Mouse (Mus musculus) erythroblast, adult 5-6 weeks (primary cell): ENCODE measurements at regions not wholly inside any gene's neighbourhood (a gene's known extent, or its start where the extent isn't known, plus 50 kb on each side); places are given as distances from the start of the nearest gene placed in this dataset.

Experiments used
- ATAC-seq: replicated peaks from 2 replicates; pipeline ENCODE4 v1.8.0; 2016; ENCODE audit warnings: moderate number of reproducible peaks, mild to moderate bottlenecking, moderate TSS enrichment, inconsistent platforms; ENCODE audit not compliant: poor library complexity, low FRiP score, severe bottlenecking

DNA sequence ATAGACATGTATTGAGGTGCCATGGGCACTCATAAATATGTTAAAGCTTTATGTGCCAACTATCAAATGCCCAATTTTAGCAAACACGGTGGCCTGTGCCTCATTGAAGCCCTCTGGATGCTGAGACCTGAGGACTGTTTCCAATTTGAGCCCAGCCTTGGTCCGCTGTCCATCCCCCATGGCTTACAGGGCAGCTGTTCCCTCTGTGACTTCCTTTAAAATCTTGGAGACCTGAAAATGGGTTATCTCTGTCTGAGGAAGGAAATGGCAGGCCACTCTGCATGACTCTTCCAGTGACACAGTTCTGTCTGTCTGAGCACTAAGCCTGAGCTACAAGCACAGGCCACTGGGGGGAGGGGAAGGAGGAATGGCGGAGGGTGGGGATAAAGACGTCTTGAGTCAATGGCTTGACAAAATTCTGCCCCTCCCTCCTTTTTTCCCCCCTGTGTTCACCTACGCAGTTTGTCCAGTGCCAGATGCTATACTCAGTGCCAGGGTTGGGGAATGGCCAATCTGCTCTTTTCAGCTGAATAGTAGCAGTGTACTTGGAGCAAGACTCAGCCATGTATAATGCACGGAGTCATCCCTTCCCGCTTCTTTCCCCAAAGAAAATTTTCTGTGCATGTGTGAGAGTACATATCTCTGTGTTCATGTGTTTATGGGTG is 102.7 kb upstream of the Irf2bp2 start:
- no peak for ATAC-seq

DNA sequence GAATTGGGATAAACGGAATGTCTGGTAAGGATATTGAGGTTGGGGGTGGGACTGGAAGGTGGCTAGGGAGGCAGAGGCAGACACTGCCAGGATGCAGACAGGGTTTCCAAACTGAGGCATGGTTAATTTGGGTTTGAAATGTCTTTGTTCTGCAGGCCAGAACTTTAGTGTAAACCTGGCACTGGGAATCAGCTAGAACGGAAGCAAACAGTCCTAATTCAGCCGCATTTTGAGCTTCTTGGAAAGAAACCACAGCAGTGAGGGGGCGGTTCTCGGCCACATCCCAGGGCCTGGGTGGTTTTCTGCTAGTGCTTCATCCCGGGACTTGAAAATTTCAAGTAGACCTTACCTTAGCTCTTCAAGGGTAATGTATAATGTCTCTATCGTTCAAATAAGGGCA is 100.6 kb upstream of the Irf2bp2 start:
- ATAC-seq: no peak

DNA sequence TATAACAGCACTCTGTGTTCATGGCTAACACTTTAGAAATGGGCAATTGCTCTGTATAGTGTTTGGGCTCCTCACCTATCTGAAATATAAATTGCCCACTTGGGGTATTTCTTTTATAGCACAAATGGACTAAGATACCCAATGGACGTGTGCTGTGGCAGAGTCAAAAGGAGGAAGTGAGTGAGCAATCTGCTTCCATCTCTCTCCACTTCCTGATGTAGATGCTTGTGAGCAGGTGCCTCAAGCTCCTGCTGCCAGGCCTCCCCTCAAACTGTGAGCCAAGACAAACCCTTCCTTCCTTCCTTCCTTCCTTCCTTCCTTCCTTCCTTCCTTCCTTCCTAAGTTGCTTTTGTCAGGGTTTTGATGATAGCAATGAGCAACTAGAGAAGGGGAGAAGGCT is 99.9 kb upstream of the Irf2bp2 start:
- ATAC-seq: no peak

DNA sequence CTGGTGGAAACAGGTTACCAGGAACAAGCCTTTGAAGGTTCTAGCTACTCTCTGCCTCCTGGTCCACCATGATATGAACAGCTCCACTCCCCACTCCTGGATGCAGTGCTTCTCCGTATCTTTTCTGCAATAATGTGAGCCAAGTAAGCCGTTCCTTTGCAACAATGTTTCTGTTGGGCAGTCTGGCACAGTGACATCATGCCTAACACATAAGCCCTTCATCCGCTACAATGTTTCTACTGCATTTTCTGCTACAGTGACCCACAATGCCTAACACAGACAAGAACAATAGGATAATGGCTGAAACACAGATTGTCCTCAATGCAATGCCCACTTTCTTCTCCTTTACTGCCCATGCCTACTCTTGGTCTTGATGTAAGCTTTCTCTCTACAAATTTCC is 98.9 kb upstream of the Irf2bp2 start:
- ATAC-seq: no peak

DNA sequence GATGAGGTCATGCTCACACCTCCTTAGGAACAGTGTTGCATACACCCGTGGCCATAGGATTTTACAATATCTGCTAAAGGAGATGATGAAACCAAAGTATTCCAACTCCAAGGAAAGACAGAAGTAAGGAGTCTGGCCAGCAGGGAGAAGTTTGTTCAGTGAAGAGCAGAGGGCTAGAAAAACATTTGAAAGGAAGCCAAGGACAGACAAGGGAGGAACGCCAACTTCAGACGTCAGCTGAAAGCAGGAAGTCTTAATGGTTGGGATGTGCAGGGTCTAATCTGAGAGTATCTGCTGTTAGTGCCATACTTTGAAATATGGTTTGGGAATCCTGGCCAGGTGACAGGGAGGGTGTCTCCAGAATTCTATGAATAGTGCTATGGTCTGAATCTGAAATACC is 98.5 kb upstream of the Irf2bp2 start:
- ATAC-seq: no peak

DNA sequence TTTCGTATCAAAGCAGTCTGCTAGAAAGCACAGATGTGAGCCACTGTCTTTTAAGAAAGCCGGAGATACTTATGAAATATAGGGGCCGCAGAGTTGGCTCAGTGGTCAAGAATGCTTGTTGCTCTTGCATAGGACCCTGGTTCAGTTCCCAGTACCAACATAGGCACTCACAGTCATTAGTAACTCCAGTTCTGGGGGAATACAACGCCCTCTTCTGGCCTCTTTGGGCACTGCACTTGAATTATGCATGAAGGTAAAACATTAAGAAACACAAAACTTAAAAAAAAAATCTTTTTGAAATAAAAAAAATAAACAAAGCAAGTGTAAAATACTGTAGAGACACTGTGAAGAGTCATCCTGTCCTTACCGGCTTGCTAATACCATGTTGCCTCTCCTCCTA is 94.7 kb upstream of the Irf2bp2 start:
- ATAC-seq: no peak

DNA sequence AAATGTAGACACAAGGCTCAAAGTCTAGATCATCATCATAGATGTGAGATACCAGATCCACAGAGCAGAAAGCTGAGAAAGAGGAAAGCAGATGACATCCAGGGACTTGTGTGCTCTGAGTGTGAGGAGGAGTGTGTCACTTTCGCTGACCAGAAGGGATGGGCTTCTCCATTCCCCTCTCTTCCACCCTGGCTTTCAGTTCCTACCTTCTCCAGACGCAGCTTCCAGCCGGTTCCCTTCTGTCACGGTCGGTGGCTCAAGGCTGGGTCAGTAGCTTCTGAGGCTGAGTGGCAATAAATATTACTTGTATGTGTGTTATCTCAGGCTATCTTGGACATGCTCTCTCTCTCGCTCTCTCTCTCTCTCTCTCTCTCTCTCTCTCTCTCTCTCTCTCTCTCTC is 94.2 kb upstream of the Irf2bp2 start:
- ATAC-seq: no peak

DNA sequence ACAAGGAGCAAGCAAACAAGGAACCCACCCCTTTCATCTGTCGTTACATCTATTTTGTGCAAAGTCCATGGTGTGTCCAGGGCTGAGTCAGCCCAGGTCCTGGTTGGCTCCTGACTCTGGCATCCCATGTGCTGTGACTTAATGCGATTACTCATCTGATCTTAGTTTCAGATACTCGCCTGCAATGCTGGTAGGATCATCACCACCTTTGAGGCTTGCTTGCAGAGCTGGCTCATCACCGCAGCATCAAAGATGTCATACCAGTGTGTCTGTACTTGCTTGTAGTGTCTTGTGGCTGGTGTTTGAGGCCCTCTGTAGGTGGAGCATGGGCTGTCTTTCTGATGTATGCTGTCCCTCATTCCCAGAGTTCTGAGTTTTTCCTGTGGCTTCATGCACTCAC is 93.0 kb upstream of the Irf2bp2 start:
- ATAC-seq: no peak

DNA sequence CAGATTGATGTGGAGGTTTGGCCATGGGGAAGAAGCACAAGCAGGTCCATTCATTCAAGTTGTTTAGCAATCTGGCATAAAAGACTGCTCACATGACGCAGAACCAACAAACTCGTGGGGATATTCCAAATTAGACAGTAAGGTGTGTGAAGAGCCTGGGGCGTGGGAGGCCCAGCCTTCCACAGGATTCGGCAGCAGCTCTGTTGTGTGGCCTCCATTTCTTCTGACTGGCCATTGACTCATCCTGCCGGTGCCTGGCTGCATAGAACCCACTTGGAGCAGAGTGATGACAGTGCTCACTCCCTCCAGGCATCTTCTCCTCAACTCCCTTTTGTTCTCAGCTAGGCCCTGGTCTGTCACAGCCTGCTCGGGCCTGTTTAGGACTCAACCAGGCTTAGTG is 91.6 kb upstream of the Irf2bp2 start:
- no peak for ATAC-seq

DNA sequence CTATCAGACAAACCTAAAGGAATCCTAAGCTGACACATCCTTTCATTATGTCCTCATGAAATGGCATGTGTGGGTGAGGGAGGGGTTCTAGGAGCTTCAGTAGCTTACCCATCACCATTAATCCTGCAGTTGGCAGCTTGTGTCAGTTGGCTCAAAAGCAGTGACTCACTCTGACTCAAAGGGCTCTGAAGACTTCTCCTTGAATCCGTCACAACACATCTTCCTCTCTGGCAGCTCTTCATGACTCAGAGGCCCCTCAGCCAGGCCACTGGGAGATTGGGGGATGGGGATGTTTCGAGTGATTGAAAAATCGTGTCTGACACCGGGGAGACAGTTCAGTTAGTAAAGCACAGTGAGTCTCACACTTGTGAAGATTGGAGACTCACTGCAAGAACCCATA is 90.2 kb upstream of the Irf2bp2 start:
- ATAC-seq: no peak

DNA sequence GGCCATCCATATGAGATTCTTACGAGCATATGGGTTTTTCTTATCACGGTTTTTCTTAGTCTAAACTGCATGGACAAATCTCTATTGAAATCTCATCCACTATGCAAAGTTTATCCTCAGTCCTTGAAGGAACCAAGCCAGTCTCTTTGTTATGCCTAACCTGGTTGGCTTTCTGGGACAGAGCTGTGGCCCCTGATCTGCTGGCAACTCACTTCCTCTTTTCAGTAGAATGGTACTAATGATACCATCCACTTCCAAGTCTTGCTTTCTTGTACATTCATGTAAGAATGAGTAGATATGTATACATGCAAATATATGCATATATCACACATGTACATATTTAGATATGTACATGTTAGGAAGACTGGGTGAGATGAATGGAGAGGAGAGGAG is 89.8 kb upstream of the Irf2bp2 start:
- no peak for ATAC-seq

DNA sequence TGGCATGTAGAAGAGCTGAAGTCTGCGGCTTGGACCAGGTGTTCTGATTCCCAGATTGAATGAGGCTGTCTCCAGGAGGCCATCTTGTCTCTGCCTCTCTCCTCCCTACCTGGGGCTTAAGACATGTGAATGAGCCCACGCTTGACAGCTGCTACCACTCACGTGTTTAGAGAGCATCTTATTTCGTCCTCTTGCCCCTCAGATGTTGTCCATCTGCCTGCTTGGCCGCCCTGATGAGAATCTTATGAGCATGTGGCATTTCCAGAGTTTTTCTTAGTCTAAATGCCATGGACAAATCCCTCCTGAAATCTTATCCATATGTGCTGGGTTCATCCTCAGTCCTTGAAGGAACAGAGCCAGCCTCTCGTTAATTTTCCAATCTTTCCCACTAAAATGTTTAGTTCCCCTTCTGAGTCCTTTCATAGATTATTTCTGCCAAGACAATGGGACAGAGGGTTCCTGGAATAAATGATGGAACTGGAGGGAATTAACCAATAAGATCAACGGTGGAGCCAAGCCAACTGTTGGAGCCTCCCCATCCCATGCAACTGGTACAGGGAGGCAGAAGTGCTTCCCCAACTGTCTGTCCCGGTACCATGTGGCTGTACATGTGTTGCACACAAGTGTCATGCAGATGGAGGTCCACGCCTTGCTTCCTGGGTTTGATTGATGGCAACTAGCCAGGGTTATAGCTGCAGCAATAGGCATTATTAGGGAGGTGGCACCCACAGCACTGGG is 89.2 kb upstream of the Irf2bp2 start:
- ATAC-seq: no peak

DNA sequence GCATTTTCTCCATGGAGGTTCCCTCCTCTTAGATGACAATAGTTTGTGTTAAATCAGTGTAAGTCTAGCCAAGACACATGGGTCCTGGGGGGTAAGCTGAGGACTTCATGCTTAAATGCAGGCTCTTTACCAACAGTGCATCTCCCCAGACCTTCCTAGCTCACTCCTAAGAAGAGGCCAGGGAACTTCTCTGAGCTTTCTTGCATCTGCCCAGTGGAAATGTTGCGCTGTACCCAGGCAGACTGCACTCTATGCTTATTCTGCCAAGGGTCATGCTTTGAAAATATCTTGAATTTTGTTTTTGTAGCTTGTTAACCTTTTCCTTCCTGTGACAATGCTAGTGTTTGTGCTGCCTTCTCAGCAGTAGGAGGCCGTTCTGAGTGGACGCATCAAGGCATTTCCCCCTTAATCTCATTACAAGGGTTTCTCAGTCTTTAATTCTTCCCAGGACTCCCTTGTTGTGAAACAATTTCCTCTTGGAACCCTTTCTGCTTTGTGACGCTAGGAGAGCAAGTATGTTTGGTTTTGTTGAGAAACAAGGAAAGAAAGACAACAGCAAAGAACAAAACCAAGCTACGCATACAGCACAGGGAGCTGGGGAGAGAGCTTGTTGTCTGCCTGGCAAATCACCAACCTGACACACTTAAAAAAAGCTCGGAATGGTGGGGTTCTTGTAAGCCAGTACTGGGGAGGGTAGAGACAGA is 88.3 kb upstream of the Irf2bp2 start:
- no peak for ATAC-seq

DNA sequence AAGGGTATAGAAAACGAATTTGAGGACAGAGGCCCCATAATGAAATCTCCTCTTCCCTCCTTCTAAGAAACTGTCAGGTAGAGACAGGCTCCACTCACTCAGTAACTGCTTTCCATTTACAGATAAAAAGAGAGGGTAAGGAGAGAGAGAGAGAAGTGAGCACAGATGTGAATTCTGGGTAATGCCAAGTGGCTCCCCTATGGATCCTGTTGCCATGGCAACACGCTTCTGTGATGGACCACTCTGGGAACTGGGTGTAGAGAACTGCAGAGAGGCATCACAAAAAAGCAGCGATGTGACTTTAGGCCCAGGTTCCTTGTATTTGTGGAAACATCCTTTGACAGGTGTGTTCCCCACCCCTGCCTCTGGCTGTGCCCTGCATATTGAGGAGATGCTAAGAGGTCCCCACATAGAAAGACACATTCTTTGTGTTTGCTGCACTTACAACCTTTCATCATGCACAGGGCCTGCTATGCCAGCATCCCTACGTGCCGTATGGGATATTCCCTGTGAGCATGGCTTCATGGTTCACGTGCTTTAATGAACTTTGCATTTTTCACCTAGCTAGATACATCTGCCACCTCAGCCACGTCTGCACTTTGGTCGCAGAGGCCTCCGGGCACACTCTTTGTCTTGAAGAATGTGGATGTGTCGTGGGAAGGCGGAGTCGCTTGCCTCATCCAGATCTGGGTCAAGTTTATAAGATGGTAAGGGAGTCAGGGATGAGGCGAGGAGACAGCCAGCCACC is 84.4 kb upstream of the Irf2bp2 start:
- no peak for ATAC-seq

DNA sequence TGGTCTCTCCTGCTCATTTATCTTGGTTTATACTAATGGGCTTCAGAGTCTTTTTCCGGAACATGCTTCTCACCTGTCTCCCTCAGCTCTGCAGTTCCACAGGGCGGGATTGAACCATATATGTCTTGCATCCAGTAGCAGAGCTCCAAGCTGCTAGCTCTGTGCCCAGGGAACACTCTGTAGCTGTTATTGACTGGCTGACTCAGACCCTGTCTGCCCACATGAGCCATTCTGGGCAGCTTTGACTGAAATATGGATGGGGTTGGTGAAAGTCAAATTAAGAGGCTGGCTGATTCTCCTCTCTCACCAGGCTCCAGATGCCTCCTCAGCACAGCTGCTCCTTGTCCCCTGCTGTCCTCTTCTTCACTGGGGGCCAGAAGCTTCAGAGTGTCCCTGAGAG is 81.4 kb upstream of the Irf2bp2 start:
- ATAC-seq: no peak

DNA sequence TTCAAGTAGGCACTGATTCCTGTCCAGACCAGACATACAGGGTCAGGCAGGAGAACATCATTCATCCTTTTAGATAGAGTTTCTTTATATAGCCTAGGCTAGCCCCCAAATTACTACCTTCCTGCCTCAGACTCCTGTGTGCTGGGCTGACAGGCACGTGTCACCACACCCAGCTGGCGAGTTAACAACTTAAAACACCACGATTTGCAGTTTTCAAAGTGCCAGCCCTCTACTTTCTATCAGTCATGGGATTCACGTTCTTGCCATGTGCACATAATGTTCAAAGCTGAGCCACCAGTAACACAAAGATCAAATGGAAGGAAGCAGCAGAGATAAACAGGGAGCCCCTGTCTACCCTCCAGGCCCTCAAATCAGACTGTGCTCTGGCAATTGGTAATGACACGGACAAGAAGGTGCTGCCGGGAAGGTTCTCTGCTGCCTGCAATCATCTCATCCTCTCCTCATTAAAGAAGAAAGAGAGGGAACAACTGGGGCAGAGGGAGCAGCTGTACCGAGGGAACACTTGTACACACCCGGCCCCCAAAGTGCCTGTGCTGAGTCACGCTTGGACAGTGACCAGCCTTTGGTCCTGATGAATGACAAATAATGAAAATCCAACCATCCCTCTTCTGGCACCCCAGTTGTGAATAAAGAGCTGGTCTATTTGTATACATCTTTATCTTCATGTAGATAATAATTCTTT is 79.4 kb upstream of the Irf2bp2 start:
- ATAC-seq: no peak

DNA sequence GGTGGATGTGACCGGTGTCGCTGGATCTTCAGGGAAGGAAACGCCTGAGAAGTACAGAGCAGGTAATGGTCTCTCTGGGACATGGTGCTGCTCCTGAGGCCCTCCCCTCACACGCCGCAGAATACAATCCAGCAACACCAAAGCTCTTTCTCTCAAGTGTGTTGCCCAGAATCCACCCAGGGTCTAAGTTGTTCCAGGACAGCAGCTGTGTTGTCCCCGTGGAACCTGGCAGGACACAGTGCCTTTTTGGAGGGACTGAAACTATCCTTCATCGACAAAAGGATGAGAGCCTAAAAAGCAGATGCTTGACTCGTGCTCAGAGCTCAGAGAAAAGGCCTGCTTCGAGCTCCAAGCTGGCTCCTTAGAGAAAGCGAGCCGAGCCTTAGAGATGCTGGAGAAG is 77.8 kb upstream of the Irf2bp2 start:
- no peak for ATAC-seq

DNA sequence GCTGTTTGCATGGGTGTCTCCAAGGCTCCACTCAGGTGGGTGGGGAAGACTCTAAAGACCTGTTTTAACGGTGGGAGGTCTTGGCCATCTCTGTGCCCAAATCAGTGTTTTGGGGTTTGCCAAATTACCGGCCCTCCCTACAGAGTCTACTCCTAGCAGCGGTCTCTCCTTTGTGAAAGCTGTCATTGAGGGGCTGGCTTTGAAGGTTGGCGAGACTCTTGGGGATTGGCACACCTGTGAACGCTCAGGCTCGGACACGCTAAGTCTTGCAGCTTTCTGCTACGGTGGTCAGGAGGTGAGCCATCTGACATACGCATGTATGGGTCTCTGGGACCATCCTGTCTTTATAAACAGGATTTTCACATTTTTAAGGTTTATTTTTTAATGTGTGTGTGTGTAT is 76.1 kb upstream of the Irf2bp2 start:
- no peak for ATAC-seq

DNA sequence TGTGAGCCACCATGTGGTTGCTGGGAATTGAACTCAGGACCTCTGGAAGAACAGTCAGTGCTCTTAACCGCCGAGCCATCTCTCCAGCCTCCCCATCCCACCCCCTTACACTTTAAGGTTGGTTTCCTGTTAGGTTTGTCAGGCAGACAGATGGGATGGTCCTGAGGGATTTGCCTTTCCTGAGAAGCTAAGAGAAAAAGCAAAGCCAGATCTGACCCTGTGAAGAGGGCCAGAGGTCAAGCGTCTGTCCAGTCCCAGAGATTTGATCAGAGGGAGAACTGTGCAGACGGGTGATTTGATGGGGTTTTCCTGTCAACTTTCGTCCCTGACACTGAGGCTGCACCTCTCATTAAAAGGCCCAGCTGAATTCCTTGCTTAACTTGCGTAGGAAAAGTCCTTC is 75.4 kb upstream of the Irf2bp2 start:
- ATAC-seq: no peak

DNA sequence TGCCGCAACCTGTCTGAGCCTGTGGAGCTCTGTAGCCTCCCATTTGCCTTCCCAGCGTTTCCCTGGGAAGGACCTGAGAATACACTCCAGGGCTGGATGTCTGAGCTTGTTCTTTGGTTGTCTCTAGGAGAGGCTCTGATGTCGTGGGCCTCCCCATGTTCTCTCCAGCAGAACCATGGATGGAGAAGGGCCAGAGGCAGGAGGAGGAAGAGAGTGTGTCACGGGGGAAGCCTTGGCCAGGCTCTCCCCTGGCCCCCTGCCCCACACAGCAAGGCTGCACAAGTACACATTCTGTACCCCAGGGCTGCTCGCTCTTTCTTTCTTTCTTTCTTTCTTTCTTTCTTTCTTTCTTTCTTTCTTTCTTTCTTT is 74.9 kb upstream of the Irf2bp2 start:
- ATAC-seq: no peak
